Mouse (Mus musculus) kidney, embryonic 16.5 days (tissue): ENCODE measurements around the gene U2af1. TPM values are rescaled to one million over a fixed set of nuclear protein-coding genes. Genes with fewer than 3 reads are reported as not detected.

Experiments
- ATAC-seq: fragments of 200-750 bp; cut with Nextera tagmentation; 2 replicates; pipeline ENCODE4 v1.8.0; 2017; ENCODE audit warnings: moderate TSS enrichment; ENCODE audit not compliant: low FRiP score, low TSS enrichment
- H3K27ac ChIP-seq: fragments of 300-500 bp; sonication (generic); 2 replicates; pipeline ENCODE4 v1.5.1; 2014; ENCODE audit warnings: low read length
- H3K27me3 ChIP-seq: fragments of 300-500 bp; sonication (generic); 2 replicates; pipeline ENCODE4 v1.6.1; 2014; ENCODE audit warnings: low read length, control low read depth, mixed read lengths; ENCODE audit not compliant: insufficient read depth
- H3K36me3 ChIP-seq: fragments of 300-500 bp; sonication (generic); 2 replicates; pipeline ENCODE4 v1.6.1; 2014; ENCODE audit warnings: low read length, control low read depth, mixed read lengths; ENCODE audit not compliant: insufficient read depth
- H3K4me1 ChIP-seq: fragments of 300-500 bp; sonication (generic); 2 replicates; pipeline ENCODE4 v1.6.1; 2014; ENCODE audit warnings: low read length, control low read depth, mixed read lengths; ENCODE audit not compliant: insufficient read depth
- H3K4me2 ChIP-seq: fragments of 300-500 bp; sonication (generic); replicated peaks from 2 replicates; pipeline ENCODE4 v1.6.1; 2014; ENCODE audit warnings: low read depth, low read length
- H3K4me3 ChIP-seq: fragments of 300-500 bp; sonication (generic); 2 replicates; pipeline ENCODE4 v1.5.1; 2014; ENCODE audit warnings: mild to moderate bottlenecking, low read length
- H3K9ac ChIP-seq: fragments of 300-500 bp; sonication (generic); replicated peaks from 2 replicates; pipeline ENCODE4 v1.6.1; 2014; ENCODE audit warnings: low read length
- H3K9me3 ChIP-seq: fragments of 300-500 bp; sonication (generic); 2 replicates; pipeline ENCODE4 v1.6.1; 2016; ENCODE audit warnings: low read length, control low read depth
- WGBS: fragments of 180-500 bp; shearing (Covaris S2); extraction: QIAGEN DNeasy Blood & Tissue Kit; methylation state at CpG from one replicate; pipeline ENCODE4 v1.1.7; 2014; 5-methylcytosine and 5-hydroxymethylcytosine counted together
- polyA plus RNA-seq: library from polyadenylated mRNA; unstranded; fragments of >200 nt; fragmentation: Nextera tagmentation; extraction: Ambion mirVana; gene quantifications from 2 replicates; pipeline ENCODE4 v1.2.1, GENCODE M21; 2015

U2af1 gene
- polyA plus RNA-seq, 1 experiment from 2014 or later = 338 TPM

DNA sequence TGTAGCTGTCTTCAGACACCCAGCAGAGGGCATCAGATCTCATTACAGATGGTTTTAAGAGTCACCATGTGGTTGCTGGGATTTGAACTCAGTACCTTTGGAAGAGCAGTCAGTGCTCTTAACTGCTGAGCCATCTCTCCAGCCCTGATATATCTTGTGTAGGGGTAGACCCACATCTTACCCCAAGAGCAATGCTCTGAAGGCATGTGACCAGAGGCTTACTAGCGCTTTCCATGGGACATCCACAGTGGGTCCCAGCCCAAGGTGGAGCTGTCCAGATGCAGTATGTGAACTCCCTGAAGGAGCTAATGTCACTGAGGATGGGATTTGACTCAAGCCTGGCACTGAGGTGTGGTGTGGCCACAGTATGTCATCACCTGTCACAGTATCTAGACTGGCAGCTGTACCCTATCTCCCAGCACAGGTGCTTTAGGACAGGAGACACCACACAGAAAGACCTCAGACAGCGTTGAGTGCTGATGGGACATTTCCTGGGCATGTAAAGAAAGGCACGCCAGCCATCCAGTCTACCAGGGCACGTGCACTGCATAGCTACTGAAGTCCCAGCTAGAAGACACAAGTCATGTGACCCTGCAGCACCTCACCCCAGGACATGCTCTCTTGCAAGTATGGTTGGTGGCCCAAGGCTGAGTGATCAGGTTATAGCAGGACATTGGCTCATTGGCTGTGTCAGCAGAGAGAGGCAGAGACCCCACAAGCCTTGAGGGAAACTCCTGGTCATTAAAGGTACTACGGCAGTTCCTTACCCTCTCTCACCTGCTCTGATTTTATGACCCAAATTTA is 12.3 kb downstream of the U2af1 start:
- no peak overlapping the region for H3K9ac ChIP-seq
- no peaks in the 10 kb centered on the region for H3K27me3 ChIP-seq
- H3K27ac ChIP-seq = no peak overlapping the region
- H3K4me1 ChIP-seq = no peaks in the 10 kb centered on the region
- 0 out of 2 replicates have a peak, but pooled peaks cover 2% of the 10 kb centered on the region for H3K9me3 ChIP-seq
- H3K4me3 ChIP-seq = no peak overlapping the region
- 93% methylated on average over 5 of the region's 5 CpGs for WGBS
- no peak overlapping the region for H3K4me2 ChIP-seq
- H3K36me3 ChIP-seq = peaks cover 57% of the 10 kb centered on the region
- peak; percentile 23; the same call in 1 of the 2 replicates for ATAC-seq

DNA sequence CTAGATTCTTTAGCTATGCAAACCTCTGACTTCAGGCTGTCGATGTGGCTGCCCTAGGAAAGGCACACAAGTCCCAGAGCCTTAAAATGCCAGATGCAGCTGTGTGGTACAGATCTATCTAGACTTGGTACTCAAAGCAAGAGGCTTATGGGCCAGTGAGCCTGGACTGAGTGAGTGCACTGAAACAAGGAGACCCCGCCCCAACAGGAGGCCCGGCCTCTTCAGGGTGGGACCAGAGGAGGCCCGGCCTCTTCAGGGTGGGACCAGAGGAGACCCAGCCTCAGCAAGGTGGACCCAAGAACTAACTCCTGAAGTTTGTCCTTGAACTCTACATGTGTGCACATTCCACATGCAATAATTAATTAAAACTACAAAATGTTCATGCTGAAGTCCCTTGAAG is 15.8 kb downstream of the U2af1 start:
- ATAC-seq = no peak
- Histone ChIP-seq H3K27ac (no peak overlapping the region), H3K9ac (no peak overlapping the region), H3K4me1 (no peaks in the 10 kb centered on the region), H3K4me3 (no peak overlapping the region), H3K36me3 (peaks cover 22% of the 10 kb centered on the region), H3K9me3 (0 out of 2 replicates have a peak, but pooled peaks cover 2% of the 10 kb centered on the region), H3K27me3 (no peaks in the 10 kb centered on the region), H3K4me2 (no peak overlapping the region)
- WGBS = 73% methylated on average over 4 of the region's 4 CpGs

- H3K9ac ChIP-seq = no peak overlapping the region
- H3K27ac ChIP-seq = no peak overlapping the region
- no peak overlapping the region for H3K4me3 ChIP-seq
- no peaks in the 10 kb centered on the region for H3K27me3 ChIP-seq
- no peak for ATAC-seq
- no peak overlapping the region for H3K4me2 ChIP-seq
- 0 out of 2 replicates have a peak, but pooled peaks cover 2% of the 10 kb centered on the region for H3K9me3 ChIP-seq
- peaks cover 2% of the 10 kb centered on the region; the same call in 1 of the 2 replicates for H3K4me1 ChIP-seq
- H3K36me3 ChIP-seq = peaks cover 16% of the 10 kb centered on the region
- WGBS = 59% methylated on average over 8 of the region's 8 CpGs
Observed at GRCm38 (mm10) chr17:31642331-31642730, 16.4 kb downstream of the U2af1 start.

- no peak for ATAC-seq
- Histone ChIP-seq H3K4me1 (peaks cover 11% of the 10 kb centered on the region), H3K4me3 (no peak overlapping the region), H3K27me3 (peaks cover 16% of the 10 kb centered on the region), H3K36me3 (no peaks in the 10 kb centered on the region), H3K27ac (no peak overlapping the region), H3K9me3 (no peaks in the 10 kb centered on the region), H3K9ac (no peak overlapping the region), H3K4me2 (no peak overlapping the region)
- WGBS = 69% methylated on average over 4 of the region's 4 CpGs
Observed at GRCm38 (mm10) chr17:31639651-31640050, 19.0 kb downstream of the U2af1 start.

DNA sequence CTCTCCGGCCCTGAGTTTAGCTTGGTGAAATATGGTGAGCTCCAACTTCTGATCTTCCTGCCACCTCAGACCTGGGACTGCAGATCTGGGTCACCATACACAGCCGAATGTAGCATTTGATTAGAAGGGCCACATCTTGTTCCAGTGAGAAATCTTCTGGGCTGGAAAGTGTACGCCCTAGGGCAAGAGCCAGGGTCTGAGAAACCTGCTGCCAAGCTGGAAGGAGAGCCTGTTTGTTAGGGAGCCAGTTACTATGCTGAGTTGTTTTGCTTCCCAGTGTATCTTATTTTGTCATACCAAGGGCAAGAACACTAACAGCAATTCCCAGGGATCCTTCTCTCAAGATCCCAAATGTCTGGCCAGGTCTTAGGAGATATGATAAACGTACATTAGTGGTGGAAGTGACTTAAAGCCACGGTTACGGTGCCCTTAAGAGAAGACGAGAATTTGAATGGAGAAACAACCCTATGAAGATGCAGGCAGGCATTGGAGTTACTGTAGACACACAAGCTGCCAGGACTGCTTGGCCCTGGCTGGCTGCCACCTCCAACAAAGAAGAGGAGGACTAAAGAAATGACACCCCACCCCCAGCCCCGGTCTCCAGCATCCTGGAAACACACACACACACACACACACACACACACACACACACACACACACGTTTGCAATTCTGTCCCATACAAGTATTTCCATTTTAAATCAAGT is 20.7 kb downstream of the U2af1 start:
- peaks cover 11% of the 10 kb centered on the region for H3K4me1 ChIP-seq
- no peak overlapping the region for H3K9ac ChIP-seq
- H3K36me3 ChIP-seq = no peaks in the 10 kb centered on the region
- H3K27ac ChIP-seq = no peak overlapping the region
- H3K4me2 ChIP-seq = peak overlapping the region; percentile 99; the same call in 1 of the 2 replicates
- H3K9me3 ChIP-seq = no peaks in the 10 kb centered on the region
- peaks cover 16% of the 10 kb centered on the region for H3K27me3 ChIP-seq
- WGBS = 64% methylated on average over 9 of the region's 9 CpGs
- H3K4me3 ChIP-seq = no peak overlapping the region
- no peak for ATAC-seq

- Histone ChIP-seq H3K4me2 (peak within 1 kb of the TSS; percentile 99), H3K4me3 (peak within 1 kb of the TSS; percentile 61), H3K27ac (no peak within 1 kb of the TSS), H3K27me3 (peaks cover 16% of the 10 kb centered on the region), H3K9me3 (no peaks in the 10 kb centered on the region), H3K36me3 (no peaks in the 10 kb centered on the region), H3K4me1 (peaks cover 11% of the 10 kb centered on the region), H3K9ac (peak within 1 kb of the TSS; percentile 66)
- ATAC-seq = peak; percentile 96
- WGBS = 3% methylated on average over 60 of the region's 61 CpGs
Observed at GRCm38 (mm10) chr17:31636942-31637811, 21.5 kb downstream of the U2af1 start, which contains the start of gene Cbs. Cbs (minus strand) TSS chr17:31637238.

DNA sequence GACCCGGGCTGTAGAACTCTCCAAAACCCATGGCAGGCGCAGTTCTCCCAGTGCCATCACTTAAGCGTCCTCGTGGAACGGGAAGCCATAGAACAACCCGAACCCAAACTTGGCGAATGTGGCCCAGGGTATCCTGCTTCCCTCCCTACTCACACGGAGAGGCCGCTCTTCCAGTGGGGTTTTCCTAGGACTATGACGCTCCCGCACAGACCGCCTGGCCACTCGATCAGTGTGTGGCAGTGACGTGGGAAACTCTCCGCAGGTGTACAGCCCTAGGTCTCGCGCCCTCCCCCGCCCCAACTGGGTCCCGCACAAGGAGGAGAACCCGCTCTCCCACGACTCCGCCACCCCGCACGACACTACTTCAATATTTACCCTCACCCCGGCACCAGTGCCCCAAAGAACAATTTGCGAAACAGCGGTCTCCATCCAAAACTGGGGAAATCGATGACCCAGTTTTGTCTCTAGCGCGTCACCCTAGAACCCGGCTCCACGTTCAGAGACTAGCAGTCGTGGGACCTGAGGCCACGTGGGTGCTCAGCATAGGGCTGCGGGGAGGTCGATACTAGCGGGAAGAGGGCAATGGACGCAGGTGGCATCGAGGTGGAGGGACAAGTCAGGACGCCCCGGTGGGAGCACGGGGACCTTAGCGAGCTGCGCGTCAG is 22.3 kb downstream of the U2af1 start:
- peaks cover 11% of the 10 kb centered on the region for H3K4me1 ChIP-seq
- H3K4me3 ChIP-seq = peak overlapping the region; percentile 61
- H3K27me3 ChIP-seq = peaks cover 16% of the 10 kb centered on the region
- 3% methylated on average over 45 of the region's 45 CpGs for WGBS
- no peak; the same call in 1 of the 2 replicates for ATAC-seq
- H3K9me3 ChIP-seq = no peaks in the 10 kb centered on the region
- no peak overlapping the region for H3K27ac ChIP-seq
- H3K4me2 ChIP-seq = peak overlapping the region; percentile 99
- H3K9ac ChIP-seq = peak overlapping the region; percentile 66
- H3K36me3 ChIP-seq = no peaks in the 10 kb centered on the region

DNA sequence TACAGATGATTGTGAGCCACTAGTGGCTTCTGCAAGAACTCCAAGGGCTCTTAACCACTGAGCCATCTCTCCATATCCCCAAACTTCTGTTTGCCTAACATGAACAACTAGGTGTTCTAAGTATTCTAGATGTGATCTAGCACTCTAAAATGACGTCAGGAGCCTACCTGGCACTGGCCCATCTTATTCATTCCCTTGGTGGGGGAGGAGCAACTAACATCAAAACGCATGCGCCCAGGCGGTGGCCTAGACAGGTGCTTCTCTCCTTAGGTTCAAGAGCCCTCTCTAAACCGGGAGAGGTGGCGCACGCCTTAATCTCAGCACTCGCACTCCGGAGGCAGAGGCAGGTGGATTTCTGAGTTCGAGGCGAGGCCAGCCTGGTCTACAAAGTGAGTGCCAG is 22.9 kb downstream of the U2af1 start:
- Histone ChIP-seq H3K4me2 (peak overlapping the region; percentile 99; the same call in 1 of the 2 replicates), H3K4me1 (peaks cover 11% of the 10 kb centered on the region), H3K9me3 (no peaks in the 10 kb centered on the region), H3K36me3 (no peaks in the 10 kb centered on the region), H3K27ac (no peak overlapping the region), H3K9ac (no peak overlapping the region), H3K27me3 (peaks cover 16% of the 10 kb centered on the region), H3K4me3 (no peak overlapping the region)
- ATAC-seq = no peak
- whole genome bisulfite sequencing = 62% methylated on average over 11 of the region's 11 CpGs

- Histone ChIP-seq H3K36me3 (no peaks in the 10 kb centered on the region), H3K9ac (no peak overlapping the region), H3K27ac (no peak overlapping the region), H3K4me3 (no peak overlapping the region), H3K4me2 (no peak overlapping the region), H3K9me3 (no peaks in the 10 kb centered on the region), H3K4me1 (peaks cover 11% of the 10 kb centered on the region), H3K27me3 (peaks cover 16% of the 10 kb centered on the region)
- WGBS = 81% methylated on average over 5 of the region's 5 CpGs
- no peak for ATAC-seq
Observed at GRCm38 (mm10) chr17:31634896-31635295, 23.8 kb downstream of the U2af1 start.
